Mouse (Mus musculus) layer of hippocampus, adult 2 months (tissue): Measurements from ENCODE around the gene Grik4. TPM values are rescaled to one million over a fixed set of nuclear protein-coding genes. Genes with fewer than 3 reads are reported as not detected.
A peak's percentile ranks its signal among the peaks of the same experiment; 100 is the strongest.

ENCODE experiments used
- DNase-seq, 2 experiments: peaks; one replicate each; pipeline ENCODE4 v3.0.0; 2022; ENCODE audit warnings: low spot score in 2 of 2
- H3K27ac ChIP-seq: fragments of 200-600 bp; 2 replicates; pipeline ENCODE4 v1.8.1; 2022
- H3K4me3 ChIP-seq: fragments of 200-600 bp; 2 replicates; pipeline ENCODE4 v1.8.1; 2022; ENCODE audit warnings: mild to moderate bottlenecking
- CTCF ChIP-seq: fragments of 200-600 bp; conservative IDR thresholded peaks from 2 replicates; pipeline ENCODE4 v1.8.1; 2022; ENCODE audit warnings: antibody characterized with exemption, mild to moderate bottlenecking, moderate library complexity
- total RNA-seq, 2 experiments: library from RNA; stranded (reverse); gene quantifications; 2 replicates each; pipeline ENCODE4 v1.2.3; 2021

Gene Grik4
- total RNA-seq, 2 experiments from 2014 or later = 53.0 to 63.2 TPM

GRCm38 (mm10) chr9:42513159-42513558, 431.1 kb downstream of the Grik4 start:
- no peak for TF ChIP-seq CTCF
- H3K4me3 ChIP-seq = no peak overlapping the region
- DNase-seq = no peak
- no peak overlapping the region for H3K27ac ChIP-seq

GRCm38 (mm10) chr9:42512312-42512711, 432.0 kb downstream of the Grik4 start:
- Histone ChIP-seq H3K27ac (no peak overlapping the region), H3K4me3 (no peak overlapping the region)
- DNase-seq = no peak
- TF ChIP-seq CTCF = no peak

GRCm38 (mm10) chr9:42508235-42508634, 436.1 kb downstream of the Grik4 start:
- no peak overlapping the region for H3K27ac ChIP-seq
- DNase-seq = no peak
- TF ChIP-seq CTCF = no peak
- H3K4me3 ChIP-seq = no peak overlapping the region

GRCm38 (mm10) chr9:42507709-42508108, 436.6 kb downstream of the Grik4 start, which contains the start of gene Tbcel:
TSS of gene Tbcel (minus strand) at chr9:42507809.
- H3K27ac ChIP-seq = no peak within 1 kb of the TSS
- H3K4me3 ChIP-seq = no peak within 1 kb of the TSS
- no peak for TF ChIP-seq CTCF
- no peak for DNase-seq

GRCm38 (mm10) chr9:42507022-42507421, 437.3 kb downstream of the Grik4 start:
- no peak for DNase-seq
- Histone ChIP-seq H3K4me3 (no peak overlapping the region), H3K27ac (no peak overlapping the region)
- no peak for TF ChIP-seq CTCF

- no peak overlapping the region for H3K4me3 ChIP-seq
- TF ChIP-seq CTCF = no peak
- no peak for DNase-seq
- no peak overlapping the region for H3K27ac ChIP-seq
Measured at GRCm38 (mm10) chr9:42504971-42505510, 439.3 kb downstream of the Grik4 start.

GRCm38 (mm10) chr9:42504559-42504958, 439.7 kb downstream of the Grik4 start:
- Histone ChIP-seq H3K27ac (no peak overlapping the region), H3K4me3 (no peak overlapping the region)
- TF ChIP-seq CTCF = no peak
- DNase-seq = no peak

GRCm38 (mm10) chr9:42503709-42504108, 440.6 kb downstream of the Grik4 start:
- no peak overlapping the region for H3K4me3 ChIP-seq
- TF ChIP-seq CTCF = no peak
- no peak overlapping the region for H3K27ac ChIP-seq
- no peak for DNase-seq

GRCm38 (mm10) chr9:42496296-42496695, 448.0 kb downstream of the Grik4 start:
- no peak for TF ChIP-seq CTCF
- H3K4me3 ChIP-seq = no peak overlapping the region
- H3K27ac ChIP-seq = no peak overlapping the region
- DNase-seq = no peak

- Histone ChIP-seq H3K4me3 (no peak overlapping the region), H3K27ac (peak overlapping the region; percentile 94)
- peak; percentile 73 to 90 for DNase-seq
- no peak for TF ChIP-seq CTCF
Measured at GRCm38 (mm10) chr9:42491780-42492179, 452.5 kb downstream of the Grik4 start.

- Histone ChIP-seq H3K4me3 (no peak overlapping the region), H3K27ac (peak overlapping the region; percentile 94)
- DNase-seq = peak; percentile 30 to 51
- TF ChIP-seq CTCF = no peak
Measured at GRCm38 (mm10) chr9:42490589-42491382, 453.5 kb downstream of the Grik4 start.

- H3K4me3 ChIP-seq = no peak overlapping the region
- TF ChIP-seq CTCF = no peak
- H3K27ac ChIP-seq = no peak overlapping the region
- DNase-seq = no peak
Measured at GRCm38 (mm10) chr9:42488071-42488470, 456.2 kb downstream of the Grik4 start.

GRCm38 (mm10) chr9:42486913-42487312, 457.4 kb downstream of the Grik4 start:
- no peak overlapping the region for H3K4me3 ChIP-seq
- no peak overlapping the region for H3K27ac ChIP-seq
- DNase-seq = no peak
- TF ChIP-seq CTCF = no peak

- Histone ChIP-seq H3K27ac (no peak overlapping the region), H3K4me3 (no peak overlapping the region)
- no peak for DNase-seq
- no peak for TF ChIP-seq CTCF
Measured at GRCm38 (mm10) chr9:42484667-42485066, 459.6 kb downstream of the Grik4 start.
